Mouse (Mus musculus): ENCODE data around the gene Hexim2. TPM values are rescaled to one million over a fixed set of nuclear protein-coding genes. Genes with fewer than 3 reads are reported as not detected.

Gene Hexim2
- 20.9 and 24.2 TPM in 2 replicates for polyA plus RNA-seq (2014; fragmentation: Nextera tagmentation; extraction: Ambion mirVana)

DNA sequence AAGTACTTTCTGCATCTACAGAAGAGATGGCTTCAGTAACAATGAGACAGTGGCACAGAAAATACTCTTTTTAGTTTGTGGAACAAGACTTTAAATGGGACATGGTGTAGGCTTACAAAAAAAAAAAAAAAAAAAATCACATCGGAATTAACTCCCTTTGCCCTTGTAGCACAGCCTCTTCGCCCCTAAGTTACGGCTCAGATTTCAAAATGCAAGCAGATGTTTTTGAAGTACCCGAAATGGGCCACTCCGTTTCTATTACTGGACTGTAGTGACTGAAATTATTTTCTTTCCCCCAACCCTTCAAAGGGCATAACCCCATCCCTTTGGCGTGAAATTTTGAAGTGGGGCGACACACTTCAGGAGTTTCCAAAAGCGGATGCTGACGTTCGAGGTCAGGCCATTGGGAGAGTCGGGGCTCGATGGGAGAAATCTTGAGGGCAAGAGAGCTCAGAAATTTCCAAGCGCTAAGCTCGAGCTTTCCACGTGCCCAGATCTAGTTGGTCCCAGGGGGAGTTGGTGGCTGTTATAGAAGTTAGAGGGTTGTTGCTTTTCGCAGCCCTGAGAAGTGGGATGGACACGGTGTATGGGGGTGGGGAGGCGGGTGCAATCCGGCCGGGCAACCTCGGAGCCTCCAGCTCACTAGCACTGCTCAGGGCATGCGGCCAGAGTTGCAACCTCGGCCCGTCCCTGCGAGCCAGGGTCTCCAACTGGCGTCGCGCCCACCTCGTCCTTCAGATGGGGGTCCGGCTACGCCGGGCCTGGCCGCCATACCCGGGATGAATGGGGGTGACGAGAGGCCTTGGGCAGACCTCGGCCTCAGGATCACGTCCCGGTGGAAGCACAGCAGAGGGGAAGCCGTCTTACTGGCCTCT lies at the start of gene Hexim2:
Hexim2 (plus strand) TSS at position 729 of the 875 bp plus-strand sequence.
- peaks cover 37% of the 10 kb centered on the region for H3K4me1 ChIP-seq (replicated peaks; ENCODE audit: control insufficient read depth, insufficient read depth, low read length)
- H3K4me2 ChIP-seq (replicated peaks), result peak within 1 kb of the TSS; percentile 91
- H3K36me3 ChIP-seq (replicated peaks; ENCODE audit: control insufficient read depth, insufficient read depth), result no peaks in the 10 kb centered on the region
- H3K27me3 ChIP-seq (ENCODE audit: control insufficient read depth, insufficient read depth, low read length), result no peaks in the 10 kb centered on the region
- peak; percentile 68 for DNase-seq (ENCODE audit: low spot score)
- ATAC-seq (ENCODE audit: low FRiP score), result peak; percentile 57
- H3K9ac ChIP-seq, result peak within 1 kb of the TSS; percentile 100
- peak within 1 kb of the TSS; percentile 93 for H3K4me3 ChIP-seq (replicated peaks; ENCODE audit: low read length)
- WGBS, result 2% methylated on average over 39 of the region's 39 CpGs
- peak within 1 kb of the TSS; percentile 99 for H3K27ac ChIP-seq
- H3K9me3 ChIP-seq (ENCODE audit: control insufficient read depth, low read length), result no peaks in the 10 kb centered on the region

GRCm38 (mm10) chr11:103093306-103093705 lies 38.9 kb upstream of the Hexim2 start:
- H3K9me3 ChIP-seq (ENCODE audit: control insufficient read depth, low read length), result no peaks in the 10 kb centered on the region
- 92% methylated on average over 7 of the region's 7 CpGs for WGBS
- no peaks in the 10 kb centered on the region for H3K36me3 ChIP-seq (replicated peaks; ENCODE audit: control insufficient read depth, insufficient read depth)
- ATAC-seq (ENCODE audit: low FRiP score), result no peak
- DNase-seq (ENCODE audit: low spot score), result no peak
- no peaks in the 10 kb centered on the region for H3K4me1 ChIP-seq (replicated peaks; ENCODE audit: control insufficient read depth, insufficient read depth, low read length)
- H3K4me3 ChIP-seq (replicated peaks; ENCODE audit: low read length), result no peak overlapping the region
- H3K4me2 ChIP-seq (replicated peaks), result no peak overlapping the region
- no peak overlapping the region for H3K9ac ChIP-seq
- H3K27me3 ChIP-seq (ENCODE audit: control insufficient read depth, insufficient read depth, low read length), result peaks cover 10% of the 10 kb centered on the region; the same call in 1 of the 2 replicates
- H3K27ac ChIP-seq, result no peak overlapping the region

DNA sequence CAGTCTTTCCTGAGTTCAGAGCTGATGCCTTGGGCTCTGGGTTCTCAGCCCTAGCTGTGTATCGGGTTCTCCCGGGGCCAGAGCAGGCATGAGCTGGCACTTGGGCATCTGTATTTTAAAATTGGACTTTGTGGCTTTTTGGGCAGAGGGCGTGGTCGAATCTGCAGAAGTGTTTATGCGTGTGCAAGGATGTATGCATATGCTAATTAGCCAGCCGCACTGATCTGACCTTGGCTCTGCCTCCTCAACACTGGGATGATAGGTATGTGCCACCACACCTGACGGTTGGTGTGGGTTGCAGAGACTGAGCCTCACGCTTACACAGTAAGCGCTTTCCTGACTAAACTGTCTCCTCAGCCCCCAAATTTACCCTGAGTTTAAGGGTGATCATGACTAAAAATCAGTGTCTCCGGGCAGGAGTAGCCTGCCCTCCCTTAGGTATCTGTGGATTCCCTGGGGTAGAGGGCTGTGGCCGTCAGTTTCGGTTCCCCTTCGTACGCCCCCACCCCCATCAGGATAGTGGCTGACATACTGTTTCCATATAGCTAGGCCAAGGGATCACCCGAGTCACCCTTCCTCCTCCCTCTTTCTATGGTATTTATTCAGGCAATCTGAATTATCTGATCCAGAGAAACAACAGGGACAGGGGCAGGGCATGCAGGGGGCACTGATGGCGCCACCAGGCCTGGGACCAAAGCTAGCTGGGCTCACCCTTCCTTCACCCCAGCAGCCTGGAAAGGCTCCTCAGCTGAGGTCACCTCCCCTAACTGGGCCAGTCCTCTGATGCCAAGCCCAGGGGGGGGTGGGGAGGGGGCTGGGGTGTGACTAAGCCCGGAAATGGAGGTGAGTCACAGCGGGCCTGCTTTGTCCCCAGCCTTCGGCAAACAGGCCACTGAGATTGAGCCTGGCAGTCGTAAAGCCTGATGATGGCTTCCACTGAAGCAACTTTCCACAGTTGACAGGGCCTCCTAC lies 38.1 kb upstream of the Hexim2 start:
- WGBS, result 75% methylated on average over 20 of the region's 20 CpGs
- Histone ChIP-seq H3K4me3 (replicated peaks; ENCODE audit: low read length) (no peak overlapping the region), H3K9ac (no peak overlapping the region), H3K4me2 (replicated peaks) (no peak overlapping the region), H3K27ac (no peak overlapping the region), H3K27me3 (ENCODE audit: control insufficient read depth, insufficient read depth, low read length) (peaks cover 10% of the 10 kb centered on the region; the same call in 1 of the 2 replicates), H3K36me3 (replicated peaks; ENCODE audit: control insufficient read depth, insufficient read depth) (no peaks in the 10 kb centered on the region), H3K4me1 (replicated peaks; ENCODE audit: control insufficient read depth, insufficient read depth, low read length) (no peaks in the 10 kb centered on the region), H3K9me3 (ENCODE audit: control insufficient read depth, low read length) (no peaks in the 10 kb centered on the region)
- ATAC-seq (ENCODE audit: low FRiP score) (no peak), DNase-seq (ENCODE audit: low spot score) (no peak)

DNA sequence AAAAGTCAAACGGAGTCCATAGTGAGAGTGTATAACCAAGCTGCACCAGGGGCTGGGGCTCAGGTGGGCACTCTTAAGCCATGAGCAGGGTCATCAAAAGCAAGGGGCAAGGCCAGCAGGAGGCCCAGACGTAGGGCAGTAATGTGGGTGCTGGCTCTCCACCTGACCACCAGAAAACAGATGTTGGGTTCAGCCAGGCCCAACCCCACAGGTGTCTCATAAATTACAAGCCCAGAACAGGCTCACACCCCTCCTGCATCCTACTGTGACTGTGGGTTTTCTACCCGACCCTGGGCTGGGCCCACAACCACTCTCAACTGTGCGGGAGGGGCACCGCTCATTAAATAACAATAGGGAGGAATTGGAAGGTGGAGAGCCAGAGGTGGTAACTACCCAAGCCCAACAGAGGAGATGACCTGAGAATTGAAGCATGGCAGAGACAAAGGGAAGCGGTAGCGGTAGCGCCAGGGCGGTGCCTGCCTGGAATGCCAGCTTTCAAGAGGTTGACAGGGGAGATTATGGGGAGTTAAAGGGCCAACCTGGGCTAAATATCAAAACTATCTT lies 37.0 kb upstream of the Hexim2 start:
- no peak for ATAC-seq (ENCODE audit: low FRiP score)
- H3K4me1 ChIP-seq (replicated peaks; ENCODE audit: control insufficient read depth, insufficient read depth, low read length), result no peaks in the 10 kb centered on the region
- no peak overlapping the region for H3K4me3 ChIP-seq (replicated peaks; ENCODE audit: low read length)

GRCm38 (mm10) chr11:103095801-103096200 lies 36.4 kb upstream of the Hexim2 start:
- H3K36me3 ChIP-seq (replicated peaks; ENCODE audit: control insufficient read depth, insufficient read depth), result no peaks in the 10 kb centered on the region
- H3K9ac ChIP-seq, result no peak overlapping the region
- H3K27ac ChIP-seq, result no peak overlapping the region
- H3K9me3 ChIP-seq (ENCODE audit: control insufficient read depth, low read length), result no peaks in the 10 kb centered on the region
- DNase-seq (ENCODE audit: low spot score), result no peak
- no peaks in the 10 kb centered on the region for H3K4me1 ChIP-seq (replicated peaks; ENCODE audit: control insufficient read depth, insufficient read depth, low read length)
- 93% methylated on average over 6 of the region's 6 CpGs for WGBS
- peaks cover 26% of the 10 kb centered on the region for H3K27me3 ChIP-seq (ENCODE audit: control insufficient read depth, insufficient read depth, low read length)
- H3K4me3 ChIP-seq (replicated peaks; ENCODE audit: low read length), result no peak overlapping the region
- no peak for ATAC-seq (ENCODE audit: low FRiP score)
- H3K4me2 ChIP-seq (replicated peaks), result no peak overlapping the region

More for the DNA sequence above, 37.0 kb upstream of the Hexim2 start:
- no peak overlapping the region for H3K9ac ChIP-seq
- no peaks in the 10 kb centered on the region for H3K9me3 ChIP-seq (ENCODE audit: control insufficient read depth, low read length)
- no peak overlapping the region for H3K4me2 ChIP-seq (replicated peaks)
- no peaks in the 10 kb centered on the region for H3K36me3 ChIP-seq (replicated peaks; ENCODE audit: control insufficient read depth, insufficient read depth)
- H3K27ac ChIP-seq, result no peak overlapping the region
- peaks cover 20% of the 10 kb centered on the region for H3K27me3 ChIP-seq (ENCODE audit: control insufficient read depth, insufficient read depth, low read length)
- 49% methylated on average over 9 of the region's 9 CpGs for WGBS
- no peak for DNase-seq (ENCODE audit: low spot score)

- ATAC-seq (ENCODE audit: low FRiP score) (no peak), DNase-seq (ENCODE audit: low spot score) (no peak)
- WGBS, result 35% methylated on average over 22 of the region's 22 CpGs
- no peaks in the 10 kb centered on the region for H3K36me3 ChIP-seq (replicated peaks; ENCODE audit: control insufficient read depth, insufficient read depth)
- peaks cover 6% of the 10 kb centered on the region; the same call in 1 of the 2 replicates for H3K4me1 ChIP-seq (replicated peaks; ENCODE audit: control insufficient read depth, insufficient read depth, low read length)
- H3K9me3 ChIP-seq (ENCODE audit: control insufficient read depth, low read length), result no peaks in the 10 kb centered on the region
- H3K27ac ChIP-seq, result no peak overlapping the region
- H3K4me3 ChIP-seq (replicated peaks; ENCODE audit: low read length), result no peak overlapping the region
- H3K4me2 ChIP-seq (replicated peaks), result no peak overlapping the region
- peaks cover 40% of the 10 kb centered on the region for H3K27me3 ChIP-seq (ENCODE audit: control insufficient read depth, insufficient read depth, low read length)
- H3K9ac ChIP-seq, result no peak overlapping the region
Measured at GRCm38 (mm10) chr11:103096979-103097894, 35.0 kb upstream of the Hexim2 start.

DNA sequence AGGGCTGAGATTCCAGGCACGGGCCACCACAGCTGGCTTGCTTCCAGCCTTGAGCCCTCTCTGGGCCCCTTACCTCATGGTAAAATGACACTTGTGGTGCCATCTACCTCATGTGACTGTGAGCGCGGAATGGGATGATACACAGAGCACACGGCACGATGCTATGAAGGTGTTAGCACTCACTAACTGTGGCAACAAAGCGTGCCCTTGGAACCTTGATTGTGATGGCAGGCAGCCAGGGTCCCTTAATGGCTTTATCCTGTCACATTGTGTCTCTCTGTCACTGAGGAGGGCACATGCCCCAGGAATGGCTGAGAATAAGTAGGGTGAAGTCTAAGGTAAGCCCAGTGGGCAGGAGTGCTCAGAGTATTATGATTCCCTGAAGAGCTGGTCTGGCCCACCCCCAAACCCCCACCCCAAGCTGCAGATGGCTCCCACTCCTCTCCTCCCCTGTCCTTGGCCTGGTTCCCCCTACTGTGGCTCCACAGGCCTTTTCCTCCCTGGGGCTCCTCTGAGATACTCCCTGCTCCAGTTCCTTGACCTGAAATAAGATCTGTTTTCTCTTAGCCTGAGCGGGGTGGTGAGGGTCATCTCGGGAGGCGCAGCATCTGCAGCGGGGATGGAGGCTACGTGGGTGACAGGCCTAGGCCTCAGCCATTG lies 33.6 kb upstream of the Hexim2 start:
- Histone ChIP-seq H3K36me3 (replicated peaks; ENCODE audit: control insufficient read depth, insufficient read depth) (no peaks in the 10 kb centered on the region), H3K27ac (no peak overlapping the region), H3K27me3 (ENCODE audit: control insufficient read depth, insufficient read depth, low read length) (peaks cover 45% of the 10 kb centered on the region), H3K9ac (no peak overlapping the region), H3K4me2 (replicated peaks) (no peak overlapping the region), H3K4me3 (replicated peaks; ENCODE audit: low read length) (no peak overlapping the region), H3K9me3 (ENCODE audit: control insufficient read depth, low read length) (no peaks in the 10 kb centered on the region), H3K4me1 (replicated peaks; ENCODE audit: control insufficient read depth, insufficient read depth, low read length) (peaks cover 10% of the 10 kb centered on the region; the same call in 1 of the 2 replicates)
- no peak for DNase-seq (ENCODE audit: low spot score)
- 59% methylated on average over 11 of the region's 11 CpGs for WGBS
- ATAC-seq (ENCODE audit: low FRiP score), result no peak

DNA sequence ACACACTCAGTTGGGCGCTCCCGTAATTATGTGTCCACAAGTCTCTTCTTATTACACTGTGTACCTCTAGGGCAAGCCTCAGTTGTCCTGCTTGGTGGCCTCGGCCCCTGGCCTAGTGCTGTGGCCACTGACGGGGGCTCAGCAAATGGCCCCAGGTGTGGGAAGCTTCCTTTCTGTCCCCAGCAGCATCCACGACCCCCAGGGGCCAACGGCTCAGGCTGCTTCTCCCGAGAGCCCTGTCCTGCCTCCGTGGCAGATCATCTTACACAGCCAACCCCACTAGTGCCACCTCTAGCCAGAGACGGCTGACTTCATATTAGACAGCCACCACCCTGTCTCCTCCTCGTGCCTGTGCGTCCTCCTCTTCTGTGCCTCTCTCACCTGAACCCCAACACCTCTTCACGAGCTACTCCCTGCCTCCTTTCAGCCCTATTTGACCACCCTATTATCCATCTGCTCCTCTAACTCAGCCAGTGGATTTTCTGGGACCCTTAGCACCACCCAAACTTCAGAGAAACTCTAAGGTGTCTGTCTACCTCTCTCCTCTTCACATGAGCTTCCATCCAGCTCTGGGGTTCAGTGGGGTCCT lies 32.8 kb upstream of the Hexim2 start:
- Histone ChIP-seq H3K4me2 (replicated peaks) (no peak overlapping the region), H3K9me3 (ENCODE audit: control insufficient read depth, low read length) (no peaks in the 10 kb centered on the region), H3K36me3 (replicated peaks; ENCODE audit: control insufficient read depth, insufficient read depth) (no peaks in the 10 kb centered on the region), H3K27ac (no peak overlapping the region), H3K4me3 (replicated peaks; ENCODE audit: low read length) (no peak overlapping the region), H3K27me3 (ENCODE audit: control insufficient read depth, insufficient read depth, low read length) (peaks cover 48% of the 10 kb centered on the region), H3K9ac (no peak overlapping the region), H3K4me1 (replicated peaks; ENCODE audit: control insufficient read depth, insufficient read depth, low read length) (peaks cover 10% of the 10 kb centered on the region; the same call in 1 of the 2 replicates)
- ATAC-seq (ENCODE audit: low FRiP score) (no peak), DNase-seq (ENCODE audit: low spot score) (no peak)
- WGBS, result 59% methylated on average over 12 of the region's 12 CpGs

Measured in hindbrain, embryonic 14.5 days (tissue).